Mouse (Mus musculus) forebrain, embryonic 12.5 days (tissue): ENCODE data around the gene Fbxw20. TPM values are rescaled to one million over a fixed set of nuclear protein-coding genes. Genes with fewer than 3 reads are reported as not detected.
"Not testable (repeated sequence)": the region's sequence is repeated elsewhere in the genome, so short reads cannot be mapped to it uniquely, and the experiment has no call there.

Experiments used
- ATAC-seq: fragments of 200-750 bp; cut with Nextera tagmentation; 2 replicates; pipeline ENCODE4 v1.8.0; 2017; ENCODE audit warnings: moderate TSS enrichment; ENCODE audit not compliant: low FRiP score
- H3K27ac ChIP-seq: fragments of 300-500 bp; sonication (generic); 2 replicates; pipeline ENCODE4 v1.5.1; 2016; ENCODE audit warnings: mild to moderate bottlenecking
- H3K27me3 ChIP-seq: fragments of 300-500 bp; sonication (generic); 2 replicates; pipeline ENCODE4 v1.6.1; 2016; ENCODE audit warnings: mild to moderate bottlenecking
- H3K36me3 ChIP-seq: fragments of 300-500 bp; sonication (generic); replicated peaks from 2 replicates; pipeline ENCODE4 v1.6.1; 2016; ENCODE audit warnings: mild to moderate bottlenecking
- H3K4me1 ChIP-seq: fragments of 300-500 bp; sonication (generic); 2 replicates; pipeline ENCODE4 v1.6.1; 2016
- H3K4me2 ChIP-seq: fragments of 300-500 bp; sonication (generic); 2 replicates; pipeline ENCODE4 v1.6.1; 2016; ENCODE audit warnings: mild to moderate bottlenecking, moderate library complexity
- H3K4me3 ChIP-seq: fragments of 300-500 bp; sonication (generic); replicated peaks from 2 replicates; pipeline ENCODE4 v1.5.1; 2016; ENCODE audit warnings: mild to moderate bottlenecking
- H3K9ac ChIP-seq: fragments of 300-500 bp; sonication (generic); 2 replicates; pipeline ENCODE4 v1.6.1; 2016; ENCODE audit warnings: mild to moderate bottlenecking
- H3K9me3 ChIP-seq: fragments of 300-500 bp; sonication (generic); 2 replicates; pipeline ENCODE4 v1.6.1; 2016
- WGBS: fragments of 180-500 bp; shearing (Covaris S2); methylation state at CpG from one replicate; pipeline ENCODE4 v1.1.7; 2016; 5-methylcytosine and 5-hydroxymethylcytosine counted together
- polyA plus RNA-seq: library from polyadenylated mRNA; unstranded; fragments of >200 nt; fragmentation: Nextera tagmentation; extraction: Ambion mirVana; gene quantifications from 2 replicates; pipeline ENCODE4 v1.2.1, GENCODE M21; 2016

Fbxw20 gene
- polyA plus RNA-seq = not detected in 2 replicates

DNA sequence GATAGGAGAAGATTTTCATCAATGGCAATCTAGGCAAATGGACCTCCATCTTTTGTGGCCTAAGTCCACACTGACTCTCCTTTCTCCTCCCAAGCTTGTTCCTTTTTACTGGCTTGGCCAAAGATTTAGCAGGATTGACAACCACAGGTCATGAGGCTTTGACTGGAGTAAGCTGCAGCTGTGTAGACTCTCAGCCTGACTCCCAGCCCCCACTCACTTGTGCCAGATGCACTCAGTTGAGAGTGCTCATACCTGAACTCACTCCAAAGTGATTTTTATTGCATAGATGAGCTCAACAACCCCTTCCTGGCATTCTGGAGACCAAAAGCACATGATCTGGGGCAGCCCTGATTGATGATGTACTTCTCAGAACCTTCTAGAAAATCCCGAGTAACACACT, at the start of gene Fbxw20:
Gene Fbxw20 (minus strand): TSS at position 101 of the 400 bp plus-strand sequence.
- Histone ChIP-seq H3K36me3 (no peaks in the 10 kb centered on the region), H3K4me3 (no peak within 1 kb of the TSS), H3K9ac (no peak within 1 kb of the TSS), H3K27me3 (no peaks in the 10 kb centered on the region), H3K27ac (no peak within 1 kb of the TSS), H3K4me1 (no peaks in the 10 kb centered on the region), H3K9me3 (no peaks in the 10 kb centered on the region), H3K4me2 (no peak within 1 kb of the TSS)
- ATAC-seq = no peak
- WGBS = 88% methylated on average over 1 of the region's 1 CpGs

DNA sequence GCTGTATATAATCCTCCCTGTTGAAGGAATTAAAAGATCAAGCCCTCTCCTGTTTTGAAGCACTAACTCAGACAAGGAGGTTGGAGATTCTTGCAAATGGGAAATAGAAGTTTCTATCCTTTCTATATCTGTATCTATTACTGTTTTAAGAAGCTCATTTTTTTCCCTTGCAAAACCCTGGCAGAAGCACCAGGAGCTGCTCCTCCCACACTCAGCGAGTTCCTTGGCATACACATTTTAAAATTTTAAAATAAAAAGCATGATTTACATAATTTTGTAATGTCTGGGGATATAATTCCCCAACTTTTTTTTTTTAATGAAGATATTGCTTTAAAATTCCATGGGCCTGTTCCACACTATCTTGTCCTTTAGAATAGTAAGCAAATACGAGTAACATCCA, 28.5 kb upstream of the Fbxw20 start:
- no peaks in the 10 kb centered on the region for H3K4me1 ChIP-seq
- H3K4me3 ChIP-seq = no peak overlapping the region
- no peak overlapping the region for H3K4me2 ChIP-seq
- no peak overlapping the region for H3K27ac ChIP-seq
- no peak for ATAC-seq
- 72% methylated on average over 2 of the region's 2 CpGs for WGBS
- H3K9me3 ChIP-seq = no peaks in the 10 kb centered on the region
- H3K36me3 ChIP-seq = no peaks in the 10 kb centered on the region
- H3K27me3 ChIP-seq = no peaks in the 10 kb centered on the region
- no peak overlapping the region for H3K9ac ChIP-seq

- H3K4me1 ChIP-seq = no peaks in the 10 kb centered on the region
- WGBS = 69% methylated on average over 6 of the region's 6 CpGs
- no peaks in the 10 kb centered on the region for H3K36me3 ChIP-seq
- no peaks in the 10 kb centered on the region for H3K27me3 ChIP-seq
- H3K9me3 ChIP-seq = no peaks in the 10 kb centered on the region
- H3K4me3 ChIP-seq = no peak overlapping the region
- no peak overlapping the region for H3K4me2 ChIP-seq
- H3K27ac ChIP-seq = no peak overlapping the region
- no peak for ATAC-seq
- H3K9ac ChIP-seq = no peak overlapping the region
Measured at GRCm38 (mm10) chr9:109218449-109218848, 16.1 kb downstream of the Fbxw20 start.

DNA sequence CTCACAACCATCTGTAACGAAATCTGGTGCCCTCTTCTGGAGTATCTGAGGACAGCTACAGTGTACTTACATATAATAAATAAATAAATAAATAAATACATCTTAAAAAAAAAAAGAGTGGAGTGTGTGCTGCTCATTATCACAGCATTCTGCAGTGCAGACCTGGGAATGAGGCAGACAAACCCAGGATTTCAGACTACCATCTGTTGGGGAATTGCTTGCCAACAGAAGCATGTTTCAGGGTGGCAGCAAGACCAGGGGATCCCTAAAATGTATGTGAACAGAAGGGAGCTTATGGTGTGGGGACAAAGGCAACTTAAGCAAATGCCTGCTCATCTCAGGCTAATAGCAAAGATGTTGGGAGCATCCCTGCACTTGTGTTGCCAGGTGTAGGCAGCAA, 33.2 kb downstream of the Fbxw20 start:
- H3K27me3 ChIP-seq, H3K4me3 ChIP-seq, H3K4me1 ChIP-seq, H3K9me3 ChIP-seq, H3K36me3 ChIP-seq, H3K27ac ChIP-seq, H3K4me2 ChIP-seq, ATAC-seq, H3K9ac ChIP-seq: not testable (repeated sequence)
- 76% methylated on average over 1 of the region's 1 CpGs for WGBS

DNA sequence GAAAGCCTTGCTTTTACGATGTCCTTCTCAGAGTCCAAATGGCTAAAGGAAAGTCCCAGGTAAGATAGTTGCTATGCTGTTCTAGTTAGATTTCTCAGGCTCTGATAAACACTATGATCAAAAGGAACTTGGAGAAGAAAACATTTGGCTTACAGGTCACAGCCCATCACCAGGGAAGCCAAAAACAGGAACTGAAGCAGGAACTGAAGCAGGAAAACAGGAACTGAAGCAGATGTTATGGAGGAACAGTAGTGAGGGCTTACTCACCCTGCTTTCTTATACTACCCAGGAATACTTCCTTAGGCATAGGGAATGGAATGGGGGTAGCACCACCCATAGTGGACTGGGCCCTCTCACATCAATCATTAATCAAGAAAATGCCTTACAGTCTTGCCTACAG, 34.2 kb downstream of the Fbxw20 start:
- no peaks in the 10 kb centered on the region for H3K27me3 ChIP-seq
- H3K36me3 ChIP-seq = no peaks in the 10 kb centered on the region
- ATAC-seq = no peak
- no peak overlapping the region for H3K27ac ChIP-seq
- H3K4me2 ChIP-seq = no peak overlapping the region
- H3K4me3 ChIP-seq = no peak overlapping the region
- WGBS = 81% methylated on average over 1 of the region's 1 CpGs
- H3K9me3 ChIP-seq = no peaks in the 10 kb centered on the region
- H3K4me1 ChIP-seq = no peaks in the 10 kb centered on the region
- H3K9ac ChIP-seq = no peak overlapping the region

GRCm38 (mm10) chr9:109199353-109199752, 35.2 kb downstream of the Fbxw20 start:
- H3K4me2 ChIP-seq = no peak overlapping the region
- no peaks in the 10 kb centered on the region for H3K36me3 ChIP-seq
- no peaks in the 10 kb centered on the region for H3K4me1 ChIP-seq
- H3K27me3 ChIP-seq = no peaks in the 10 kb centered on the region
- no peaks in the 10 kb centered on the region for H3K9me3 ChIP-seq
- no peak overlapping the region for H3K9ac ChIP-seq
- no peak overlapping the region for H3K27ac ChIP-seq
- no peak overlapping the region for H3K4me3 ChIP-seq
- no peak for ATAC-seq
- 100% methylated on average over 1 of the region's 1 CpGs for WGBS

- not testable (repeated sequence) for H3K27me3 ChIP-seq, H3K4me2 ChIP-seq, ATAC-seq, H3K9me3 ChIP-seq, H3K27ac ChIP-seq, H3K4me3 ChIP-seq, H3K4me1 ChIP-seq, H3K36me3 ChIP-seq, H3K9ac ChIP-seq
- WGBS = 76% methylated on average over 3 of the region's 3 CpGs
Measured at GRCm38 (mm10) chr9:109195875-109196274, 38.7 kb downstream of the Fbxw20 start, which contains the start of gene Fbxw13. Gene Fbxw13 (minus strand): TSS chr9:109195975.

GRCm38 (mm10) chr9:109177208-109177607, 57.3 kb downstream of the Fbxw20 start:
- no peaks in the 10 kb centered on the region for H3K36me3 ChIP-seq

DNA sequence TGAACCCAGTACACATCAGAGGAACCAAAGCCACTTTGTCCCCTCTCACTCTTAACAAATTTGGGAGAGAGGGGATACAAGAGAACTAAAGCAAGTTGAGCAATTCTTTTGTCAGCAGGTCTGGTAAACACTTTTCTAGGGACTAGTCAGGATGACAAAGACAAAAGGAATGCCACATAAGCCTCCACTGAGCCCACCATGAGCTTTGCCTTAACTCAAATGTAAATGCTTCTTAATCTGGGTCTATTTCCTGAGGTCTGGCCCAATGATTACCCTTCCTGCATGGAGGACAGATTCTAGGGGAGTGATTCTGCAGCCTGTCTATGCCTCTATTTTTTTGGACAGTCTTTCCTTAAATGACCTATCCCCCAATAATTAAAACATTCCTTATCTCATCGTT, 58.3 kb downstream of the Fbxw20 start:
- H3K4me1 ChIP-seq = no peaks in the 10 kb centered on the region

More at GRCm38 (mm10) chr9:109177208-109177607, 57.3 kb downstream of the Fbxw20 start:
- WGBS = 88% methylated on average over 1 of the region's 1 CpGs
- H3K9ac ChIP-seq = no peak overlapping the region
- no peaks in the 10 kb centered on the region for H3K4me1 ChIP-seq
- ATAC-seq = no peak
- no peak overlapping the region for H3K4me2 ChIP-seq
- H3K27ac ChIP-seq = no peak overlapping the region
- no peaks in the 10 kb centered on the region for H3K27me3 ChIP-seq
- H3K9me3 ChIP-seq = no peaks in the 10 kb centered on the region
- H3K4me3 ChIP-seq = no peak overlapping the region

More for the DNA sequence above, 58.3 kb downstream of the Fbxw20 start:
- Histone ChIP-seq H3K9ac (no peak overlapping the region), H3K27me3 (no peaks in the 10 kb centered on the region), H3K9me3 (no peaks in the 10 kb centered on the region), H3K36me3 (no peaks in the 10 kb centered on the region), H3K4me2 (no peak overlapping the region), H3K4me3 (no peak overlapping the region), H3K27ac (no peak overlapping the region)
- no peak for ATAC-seq
- WGBS = 80% methylated on average over 1 of the region's 1 CpGs

Other genes with a start within 250 kb of the Fbxw20 start
- gene Ucn2, start 248.7 kb downstream of the Fbxw20 start, polyA plus RNA-seq = not detected in 2 replicates
- gene Pfkfb4, start 243.0 kb downstream of the Fbxw20 start, polyA plus RNA-seq = 16.5 and 18.4 TPM in 2 replicates
- 35.6 and 37.3 TPM in 2 replicates for gene Shisa5, start 196.2 kb downstream of the Fbxw20 start, polyA plus RNA-seq
- 8.4 and 8.9 TPM in 2 replicates for gene Trex1, start 175.0 kb downstream of the Fbxw20 start, polyA plus RNA-seq
- gene Atrip, start 160.6 kb downstream of the Fbxw20 start, polyA plus RNA-seq = 32.4 and 32.5 TPM in 2 replicates
- gene Ccdc51, start 152.3 kb downstream of the Fbxw20 start, polyA plus RNA-seq = 13.9 and 14.9 TPM in 2 replicates
- 734 and 744 TPM in 2 replicates for gene Tma7, start 152.2 kb downstream of the Fbxw20 start, polyA plus RNA-seq
- gene Plxnb1, start 139.4 kb downstream of the Fbxw20 start, polyA plus RNA-seq = 39.9 and 44.4 TPM in 2 replicates
- not detected in 2 replicates for gene Fbxw21, start 72.7 kb downstream of the Fbxw20 start, polyA plus RNA-seq
- not detected in 2 replicates for gene Fbxw13, start 38.8 kb downstream of the Fbxw20 start, polyA plus RNA-seq
- gene Fbxw14, start 52.9 kb upstream of the Fbxw20 start, polyA plus RNA-seq = not detected in 2 replicates
- gene Fbxw28, start 104.9 kb upstream of the Fbxw20 start, polyA plus RNA-seq = not detected in 2 replicates
- not detected in 2 replicates for gene Fbxw22, start 169.5 kb upstream of the Fbxw20 start, polyA plus RNA-seq
- not detected in 2 replicates for gene Fbxw16, start 214.4 kb upstream of the Fbxw20 start, polyA plus RNA-seq